Mouse (Mus musculus): ENCODE measurements at regions not wholly inside any gene's neighbourhood (a gene's known extent, or its start where the extent isn't known, plus 50 kb on each side); places are given as distances from the start of the nearest gene placed in this dataset.

DNA sequence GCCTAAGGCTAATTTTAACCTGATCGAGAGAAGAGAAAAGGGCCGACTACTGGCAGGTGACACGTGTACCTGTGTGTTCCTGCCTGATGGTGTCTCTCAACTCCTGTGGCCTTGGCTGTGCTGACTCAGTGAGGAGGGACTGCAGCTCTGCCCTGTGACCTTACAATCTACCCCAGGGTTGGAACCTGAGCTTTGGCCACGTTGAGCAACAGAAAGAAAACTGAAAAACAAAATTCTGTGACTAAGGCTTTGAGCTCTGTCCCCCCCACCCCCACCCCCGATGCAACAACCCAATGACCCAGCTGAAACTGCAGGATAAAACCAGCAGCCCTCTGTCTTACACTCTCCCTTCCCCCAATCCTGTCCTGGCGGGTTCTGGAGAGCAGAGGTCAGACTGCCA, 153.7 kb downstream of the Irs2 start:
- Histone ChIP-seq H3K9ac (ENCODE audit: control insufficient read depth, low read depth, low read length, poor library complexity, severe bottlenecking) (no peak overlapping the region), H3K27ac (ENCODE audit: control insufficient read depth, low read depth, low read length) (no peak overlapping the region), H3K4me3 (ENCODE audit: control insufficient read depth in 1 of 2, insufficient read depth in 1 of 2, low read depth in 2 of 2, low read length in 2 of 2) (no peak overlapping the region), H3K4me1 (ENCODE audit: control insufficient read depth in 1 of 2, insufficient read depth in 2 of 2, low read length in 2 of 2) (no peaks in the 10 kb centered on the region), H3K36me3 (ENCODE audit: control insufficient read depth in 1 of 2, insufficient read depth in 2 of 2, low read length in 2 of 2) (no peaks in the 10 kb centered on the region), H3K79me2 (ENCODE audit: control insufficient read depth, insufficient read depth, low read length, poor library complexity) (no peaks in the 10 kb centered on the region), H3K27me3 (ENCODE audit: control insufficient read depth in 1 of 2, insufficient read depth in 2 of 2, low read length in 2 of 2) (no peaks in the 10 kb centered on the region; a peak in 2 of 4 replicates), H3K9me3 (replicated peaks; ENCODE audit: insufficient read depth, low read length) (no peaks in the 10 kb centered on the region)
- TF ChIP-seq BHLHE40 (IDR thresholded peaks at IDR 0.05; ENCODE audit: borderline replicate concordance, low read depth, low read length), result no peak
- TF ChIP-seq POLR2A (IDR thresholded peaks at IDR 0.05; ENCODE audit: control insufficient read depth in 1 of 2, insufficient read depth in 1 of 2, low read depth in 1 of 2, low read length in 2 of 2, poor library complexity in 1 of 2), result no peak
- TF ChIP-seq ZNF384 (IDR thresholded peaks at IDR 0.05; ENCODE audit: low read depth, low read length), result no peak
- no peak for TF ChIP-seq ETS1 (IDR thresholded peaks at IDR 0.05; ENCODE audit: low read depth, low read length)
- no peak for TF ChIP-seq TBP (IDR thresholded peaks at IDR 0.05; ENCODE audit: low read depth, low read length)
- no peak for TF ChIP-seq ZKSCAN1 (IDR thresholded peaks at IDR 0.05; ENCODE audit: low read depth, low read length)
- no peak for TF ChIP-seq GATA1 (IDR thresholded peaks at IDR 0.05; ENCODE audit: low read depth, low read length)
- no peak for TF ChIP-seq TCF12 (IDR thresholded peaks at IDR 0.05; ENCODE audit: low read depth, low read length)
- TF ChIP-seq CHD2 (IDR thresholded peaks at IDR 0.05; ENCODE audit: low read length), result no peak
- DNase-seq (ENCODE audit: low read depth, low spot score), result no peak

DNA sequence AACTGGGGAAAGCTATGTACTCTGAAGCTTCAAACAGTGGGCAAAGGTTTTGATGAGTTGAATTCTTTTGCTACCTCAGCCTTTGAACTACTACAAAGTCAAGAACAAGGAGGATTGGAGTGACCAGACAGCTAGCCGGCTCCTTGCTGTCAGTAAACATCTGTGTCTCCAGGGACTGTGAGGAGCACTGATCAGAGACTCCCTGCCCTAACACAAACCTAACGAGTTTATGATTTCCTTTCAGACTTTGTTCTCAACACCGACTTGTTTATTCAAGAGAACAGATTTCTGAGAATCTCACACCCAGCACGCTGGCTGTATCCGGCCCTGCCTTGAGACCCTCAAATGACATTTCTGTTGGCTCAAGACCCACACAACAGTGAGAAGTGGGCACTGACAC, 154.4 kb downstream of the Irs2 start:
- Histone ChIP-seq H3K4me1 (ENCODE audit: control insufficient read depth in 1 of 2, insufficient read depth in 2 of 2, low read length in 2 of 2) (no peaks in the 10 kb centered on the region), H3K9me3 (replicated peaks; ENCODE audit: insufficient read depth, low read length) (no peaks in the 10 kb centered on the region), H3K27ac (ENCODE audit: control insufficient read depth, low read depth, low read length) (no peak overlapping the region), H3K36me3 (ENCODE audit: control insufficient read depth in 1 of 2, insufficient read depth in 2 of 2, low read length in 2 of 2) (no peaks in the 10 kb centered on the region), H3K27me3 (ENCODE audit: control insufficient read depth in 1 of 2, insufficient read depth in 2 of 2, low read length in 2 of 2) (no peaks in the 10 kb centered on the region; a peak in 2 of 4 replicates), H3K4me3 (ENCODE audit: control insufficient read depth in 1 of 2, insufficient read depth in 1 of 2, low read depth in 2 of 2, low read length in 2 of 2) (no peak overlapping the region), H3K9ac (ENCODE audit: control insufficient read depth, low read depth, low read length, poor library complexity, severe bottlenecking) (no peak overlapping the region), H3K79me2 (ENCODE audit: control insufficient read depth, insufficient read depth, low read length, poor library complexity) (no peaks in the 10 kb centered on the region)
- no peak for TF ChIP-seq EP300 (IDR thresholded peaks at IDR 0.05; ENCODE audit: low read depth in 1 of 2, low read length in 2 of 2)
- no peak for TF ChIP-seq ZC3H11A (IDR thresholded peaks at IDR 0.05; ENCODE audit: low read depth, low read length)
- no peak for TF ChIP-seq MYB (IDR thresholded peaks at IDR 0.05; ENCODE audit: low read depth, low read length)
- no peak for TF ChIP-seq SIN3A (IDR thresholded peaks at IDR 0.05; ENCODE audit: low read length)
- no peak for TF ChIP-seq TAL1 (IDR thresholded peaks at IDR 0.05; ENCODE audit: low read length)
- no peak for TF ChIP-seq GATA1 (IDR thresholded peaks at IDR 0.05; ENCODE audit: low read depth, low read length)
- no peak for TF ChIP-seq HCFC1 (IDR thresholded peaks at IDR 0.05; ENCODE audit: low read depth, low read length)
- no peak for TF ChIP-seq USF2 (IDR thresholded peaks at IDR 0.05; ENCODE audit: borderline replicate concordance in 1 of 2, insufficient read depth in 1 of 2, low read depth in 1 of 2, low read length in 2 of 2)
- TF ChIP-seq MYC (IDR thresholded peaks at IDR 0.05; ENCODE audit: low read depth, low read length), result no peak
- no peak for TF ChIP-seq JUND (IDR thresholded peaks at IDR 0.05; ENCODE audit: low read depth, low read length)
- TF ChIP-seq POLR2A (IDR thresholded peaks at IDR 0.05; ENCODE audit: control insufficient read depth in 1 of 2, insufficient read depth in 1 of 2, low read depth in 1 of 2, low read length in 2 of 2, poor library complexity in 1 of 2), result no peak
- no peak for TF ChIP-seq GABPA (IDR thresholded peaks at IDR 0.05; ENCODE audit: low read depth, low read length)
- no peak for TF ChIP-seq ZNF384 (IDR thresholded peaks at IDR 0.05; ENCODE audit: low read depth, low read length)
- no peak for DNase-seq (ENCODE audit: low read depth, low spot score)
